Mouse (Mus musculus) kidney, embryonic 15.5 days (tissue): ENCODE results near the gene Fam131b. TPM values are rescaled to one million over a fixed set of nuclear protein-coding genes. Genes with fewer than 3 reads are reported as not detected.
A peak's percentile ranks its signal among the peaks of the same experiment; 100 is the strongest.

Experiments used
- ATAC-seq: fragments of 200-750 bp; cut with Nextera tagmentation; replicated peaks from 2 replicates; pipeline ENCODE4 v1.8.0; 2017; ENCODE audit warnings: moderate TSS enrichment; ENCODE audit not compliant: low FRiP score
- H3K27ac ChIP-seq: fragments of 300-500 bp; sonication (generic); 2 replicates; pipeline ENCODE4 v1.5.1; 2015; ENCODE audit warnings: mild to moderate bottlenecking, inconsistent platforms
- H3K27me3 ChIP-seq: fragments of 300-500 bp; sonication (generic); 2 replicates; pipeline ENCODE4 v1.6.1; 2015; ENCODE audit warnings: inconsistent platforms
- H3K36me3 ChIP-seq: fragments of 300-500 bp; sonication (generic); 2 replicates; pipeline ENCODE4 v1.6.1; 2015; ENCODE audit warnings: inconsistent platforms
- H3K4me1 ChIP-seq: fragments of 300-500 bp; sonication (generic); 2 replicates; pipeline ENCODE4 v1.6.1; 2015; ENCODE audit warnings: inconsistent platforms
- H3K4me2 ChIP-seq: fragments of 300-500 bp; sonication (generic); 2 replicates; pipeline ENCODE4 v1.6.1; 2015; ENCODE audit warnings: moderate library complexity, mild to moderate bottlenecking, inconsistent platforms
- H3K4me3 ChIP-seq: fragments of 300-500 bp; sonication (generic); replicated peaks from 2 replicates; pipeline ENCODE4 v1.5.1; 2015; ENCODE audit warnings: mild to moderate bottlenecking, inconsistent platforms
- H3K9ac ChIP-seq: fragments of 300-500 bp; sonication (generic); 2 replicates; pipeline ENCODE4 v1.6.1; 2015; ENCODE audit warnings: mild to moderate bottlenecking, inconsistent platforms
- H3K9me3 ChIP-seq: fragments of 300-500 bp; sonication (generic); replicated peaks from 2 replicates; pipeline ENCODE4 v1.6.1; 2016; ENCODE audit warnings: inconsistent platforms
- WGBS: fragments of 180-500 bp; shearing (Covaris S2); methylation state at CpG from one replicate; pipeline ENCODE4 v1.1.7; 2015; ENCODE audit warnings: mixed read lengths; 5-methylcytosine and 5-hydroxymethylcytosine counted together
- polyA plus RNA-seq: library from polyadenylated mRNA; unstranded; fragments of >200 nt; fragmentation: Nextera tagmentation; extraction: Ambion mirVana; gene quantifications from 2 replicates; pipeline ENCODE4 v1.2.1, GENCODE M21; 2015

Gene Fam131b
- polyA plus RNA-seq, 1 experiment from 2014 or later = 0.26 TPM

- Histone ChIP-seq H3K4me2 (no peak overlapping the region), H3K9me3 (no peaks in the 10 kb centered on the region), H3K9ac (no peak overlapping the region), H3K4me1 (peaks cover 9% of the 10 kb centered on the region; the same call in 1 of the 2 replicates), H3K36me3 (peaks cover 43% of the 10 kb centered on the region), H3K27ac (no peak overlapping the region), H3K27me3 (no peaks in the 10 kb centered on the region), H3K4me3 (no peak overlapping the region)
- ATAC-seq = no peak
- WGBS = 71% methylated on average over 1 of the region's 1 CpGs
Measured at GRCm38 (mm10) chr6:42362497-42362896, 38.1 kb upstream of the Fam131b start.

GRCm38 (mm10) chr6:42362074-42362473, 37.6 kb upstream of the Fam131b start:
- peaks cover 47% of the 10 kb centered on the region for H3K36me3 ChIP-seq
- WGBS = 81% methylated on average over 1 of the region's 1 CpGs
- H3K27ac ChIP-seq = no peak overlapping the region

GRCm38 (mm10) chr6:42361041-42361895, 36.8 kb upstream of the Fam131b start:
- H3K4me2 ChIP-seq = no peak overlapping the region
- peaks cover 55% of the 10 kb centered on the region for H3K36me3 ChIP-seq
- ATAC-seq = no peak
- H3K9me3 ChIP-seq = no peaks in the 10 kb centered on the region
- H3K27me3 ChIP-seq = no peaks in the 10 kb centered on the region
- no peak overlapping the region for H3K4me3 ChIP-seq
- H3K4me1 ChIP-seq = peaks cover 11% of the 10 kb centered on the region; the same call in 1 of the 2 replicates
- H3K9ac ChIP-seq = no peak overlapping the region
- no peak overlapping the region for H3K27ac ChIP-seq
- WGBS = 91% methylated on average over 13 of the region's 13 CpGs

More at GRCm38 (mm10) chr6:42362074-42362473, 37.6 kb upstream of the Fam131b start:
- no peak for ATAC-seq
- no peak overlapping the region for H3K9ac ChIP-seq
- H3K4me1 ChIP-seq = peaks cover 9% of the 10 kb centered on the region; the same call in 1 of the 2 replicates
- no peaks in the 10 kb centered on the region for H3K9me3 ChIP-seq
- H3K4me2 ChIP-seq = no peak overlapping the region
- H3K4me3 ChIP-seq = no peak overlapping the region
- H3K27me3 ChIP-seq = no peaks in the 10 kb centered on the region

- Histone ChIP-seq H3K36me3 (peaks cover 64% of the 10 kb centered on the region), H3K4me1 (peaks cover 11% of the 10 kb centered on the region; the same call in 1 of the 2 replicates), H3K27ac (no peak overlapping the region), H3K9me3 (no peaks in the 10 kb centered on the region), H3K27me3 (no peaks in the 10 kb centered on the region), H3K4me3 (no peak overlapping the region), H3K9ac (no peak overlapping the region), H3K4me2 (no peak overlapping the region)
- 87% methylated on average over 6 of the region's 6 CpGs for WGBS
- no peak for ATAC-seq
Measured at GRCm38 (mm10) chr6:42360231-42360840, 35.9 kb upstream of the Fam131b start.

GRCm38 (mm10) chr6:42359364-42360147, 35.1 kb upstream of the Fam131b start:
- H3K27ac ChIP-seq = 0 out of 2 replicates have a peak overlapping the region, but pooled peaks have one; percentile 3

GRCm38 (mm10) chr6:42358901-42359300, 34.5 kb upstream of the Fam131b start:
- ATAC-seq = no peak
- Histone ChIP-seq H3K27ac (0 out of 2 replicates have a peak overlapping the region, but pooled peaks have one; percentile 3), H3K27me3 (no peaks in the 10 kb centered on the region), H3K9me3 (no peaks in the 10 kb centered on the region), H3K4me2 (no peak overlapping the region), H3K4me3 (no peak overlapping the region), H3K36me3 (peaks cover 75% of the 10 kb centered on the region), H3K4me1 (peaks cover 24% of the 10 kb centered on the region), H3K9ac (no peak overlapping the region)
- 93% methylated on average over 12 of the region's 12 CpGs for WGBS

More at GRCm38 (mm10) chr6:42359364-42360147, 35.1 kb upstream of the Fam131b start:
- no peak overlapping the region for H3K4me2 ChIP-seq
- no peak overlapping the region for H3K4me3 ChIP-seq
- WGBS = 69% methylated on average over 9 of the region's 9 CpGs
- H3K9ac ChIP-seq = no peak overlapping the region
- H3K36me3 ChIP-seq = peaks cover 71% of the 10 kb centered on the region
- H3K4me1 ChIP-seq = peaks cover 17% of the 10 kb centered on the region
- ATAC-seq = no peak
- H3K9me3 ChIP-seq = no peaks in the 10 kb centered on the region
- no peaks in the 10 kb centered on the region for H3K27me3 ChIP-seq

- ATAC-seq = no peak
- peaks cover 83% of the 10 kb centered on the region for H3K36me3 ChIP-seq
- H3K27ac ChIP-seq = no peak overlapping the region
- H3K9me3 ChIP-seq = no peaks in the 10 kb centered on the region
- no peaks in the 10 kb centered on the region for H3K27me3 ChIP-seq
- H3K4me1 ChIP-seq = peaks cover 31% of the 10 kb centered on the region
- no peak overlapping the region for H3K4me2 ChIP-seq
- WGBS = 47% methylated on average over 6 of the region's 6 CpGs
- H3K9ac ChIP-seq = no peak overlapping the region
- H3K4me3 ChIP-seq = no peak overlapping the region
Measured at GRCm38 (mm10) chr6:42357901-42358300, 33.5 kb upstream of the Fam131b start.

- no peak overlapping the region for H3K27ac ChIP-seq
- 97% methylated on average over 5 of the region's 5 CpGs for WGBS
- H3K36me3 ChIP-seq = peaks cover 93% of the 10 kb centered on the region
- H3K9me3 ChIP-seq = no peaks in the 10 kb centered on the region
- H3K4me2 ChIP-seq = no peak overlapping the region
- no peak overlapping the region for H3K4me3 ChIP-seq
- H3K9ac ChIP-seq = no peak overlapping the region
- no peak for ATAC-seq
- H3K27me3 ChIP-seq = no peaks in the 10 kb centered on the region
- H3K4me1 ChIP-seq = peaks cover 35% of the 10 kb centered on the region
Measured at GRCm38 (mm10) chr6:42356913-42357312, 32.5 kb upstream of the Fam131b start.

- 90% methylated on average over 13 of the region's 13 CpGs for WGBS
- no peak for ATAC-seq
- Histone ChIP-seq H3K36me3 (peaks cover 92% of the 10 kb centered on the region), H3K27me3 (no peaks in the 10 kb centered on the region), H3K4me1 (peaks cover 44% of the 10 kb centered on the region), H3K9me3 (no peaks in the 10 kb centered on the region), H3K27ac (no peak overlapping the region), H3K4me2 (no peak overlapping the region), H3K4me3 (no peak overlapping the region), H3K9ac (no peak overlapping the region)
Measured at GRCm38 (mm10) chr6:42355794-42356600, 31.6 kb upstream of the Fam131b start.

GRCm38 (mm10) chr6:42355366-42355765, 30.9 kb upstream of the Fam131b start:
- Histone ChIP-seq H3K4me2 (no peak overlapping the region), H3K4me1 (peaks cover 47% of the 10 kb centered on the region), H3K27me3 (no peaks in the 10 kb centered on the region), H3K4me3 (no peak overlapping the region), H3K9me3 (no peaks in the 10 kb centered on the region), H3K9ac (no peak overlapping the region), H3K27ac (no peak overlapping the region), H3K36me3 (peaks cover 86% of the 10 kb centered on the region)
- 94% methylated on average over 6 of the region's 6 CpGs for WGBS
- ATAC-seq = no peak
